Mouse (Mus musculus): Measurements from ENCODE around the gene Drd5.

DNA sequence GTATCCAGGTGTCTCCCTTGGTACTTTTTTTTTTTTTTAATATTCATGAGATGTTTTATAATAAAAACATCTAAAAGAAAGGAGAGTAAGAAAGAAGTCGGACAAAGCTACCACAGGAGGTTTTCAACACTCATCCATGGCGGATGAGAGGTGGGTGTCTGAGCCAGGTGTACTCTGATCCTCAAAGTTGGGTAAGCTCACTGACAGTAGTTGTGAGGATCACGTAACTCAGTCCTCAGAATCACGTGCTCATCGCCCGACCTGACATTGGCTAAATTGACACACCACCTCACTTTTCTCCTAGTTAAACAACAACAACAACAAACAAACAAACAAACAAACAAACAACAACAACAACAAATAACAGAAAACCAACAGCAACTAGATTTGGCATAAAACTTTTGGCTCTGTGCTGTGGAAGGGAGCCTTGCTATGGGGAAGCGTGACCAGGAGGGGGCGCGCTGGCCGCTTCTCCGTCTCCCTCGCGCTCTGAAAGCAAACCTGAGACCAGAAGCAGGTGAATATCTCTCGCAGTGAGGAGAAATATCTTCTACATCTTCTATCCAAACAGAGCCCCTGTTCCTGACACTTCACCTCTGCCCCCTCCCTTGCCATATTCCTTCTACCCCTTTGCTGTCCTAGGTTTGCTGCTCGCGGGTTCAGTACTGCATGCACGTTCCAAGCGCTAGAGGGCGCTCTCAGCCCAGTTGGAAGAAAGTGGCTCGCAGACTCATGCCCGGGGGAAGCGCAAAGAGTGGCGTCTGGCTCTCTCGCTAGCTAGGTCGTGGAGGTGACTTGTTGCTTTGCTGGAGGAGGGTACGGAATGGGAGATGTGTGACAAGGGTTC lies 11.7 kb upstream of the Drd5 start:
- TF ChIP-seq MAZ (IDR thresholded peaks at IDR 0.05; ENCODE audit: low read depth, low read length), result peak; percentile 47; the same call in 1 of the 2 replicates
- peak; percentile 46; the same call in 1 of the 2 replicates for TF ChIP-seq MYC (IDR thresholded peaks at IDR 0.05; ENCODE audit: low read depth, low read length)
- TF ChIP-seq CTCF (conservative IDR thresholded peaks at IDR 0.05 in 1 of 2, IDR thresholded peaks at IDR 0.05 in 1 of 2; ENCODE audit: low read depth in 2 of 2, low read length in 2 of 2), result peak; percentile 88 to 94
- TF ChIP-seq ZMIZ1 (IDR thresholded peaks at IDR 0.05; ENCODE audit: low read depth, low read length), result no peak
- no peak for TF ChIP-seq ETS1 (conservative IDR thresholded peaks at IDR 0.05; ENCODE audit: low read depth, low read length)
- no peak for TF ChIP-seq POLR2A (IDR thresholded peaks at IDR 0.05; ENCODE audit: low read depth, low read length)
- no peak for TF ChIP-seq EP300 (IDR thresholded peaks at IDR 0.05; ENCODE audit: low read length)
- TF ChIP-seq ZC3H11A (IDR thresholded peaks at IDR 0.05; ENCODE audit: low read depth, low read length), result peak; percentile 1; the same call in 1 of the 2 replicates
- TF ChIP-seq PAX5 (IDR thresholded peaks at IDR 0.05; ENCODE audit: low read length), result no peak

Data from CH12.LX (cell line).